Mouse (Mus musculus) olfactory bulb, adult 2 months (tissue): ENCODE results near the gene Slco1c1. TPM values are rescaled to one million over a fixed set of nuclear protein-coding genes. Genes with fewer than 3 reads are reported as not detected.

Experiments
- H3K27ac ChIP-seq: fragments of 200-500 bp; 2 replicates; pipeline ENCODE4 v1.5.1; 2012; ENCODE audit warnings: low read depth, low read length; ENCODE audit not compliant: insufficient read depth
- H3K4me1 ChIP-seq: fragments of 200-500 bp; 2 replicates; pipeline ENCODE4 v1.6.1; 2012; ENCODE audit warnings: low read length; ENCODE audit not compliant: control insufficient read depth, insufficient read depth
- H3K4me3 ChIP-seq: fragments of 200-500 bp; 2 replicates; pipeline ENCODE4 v1.5.1; 2012; ENCODE audit warnings: mild to moderate bottlenecking, low read depth, low read length, moderate library complexity; ENCODE audit not compliant: insufficient read depth
- CTCF ChIP-seq: fragments of 200-500 bp; IDR thresholded peaks from 2 replicates; pipeline ENCODE4 v1.5.1; 2012; ENCODE audit warnings: low read depth, mild to moderate bottlenecking, low read length, moderate library complexity; ENCODE audit not compliant: insufficient read depth
- POLR2A ChIP-seq: fragments of 200-500 bp; IDR thresholded peaks from 2 replicates; pipeline ENCODE4 v1.6.1; 2012; ENCODE audit warnings: mild to moderate bottlenecking, low read depth, low read length, moderate library complexity; ENCODE audit not compliant: insufficient read depth
- WGBS: fragments of 180-500 bp; shearing (Covaris S2); methylation state at CpG from one replicate; pipeline ENCODE4 v1.1.7; 2018; 5-methylcytosine and 5-hydroxymethylcytosine counted together
- polyA plus RNA-seq: library from polyadenylated mRNA; stranded (reverse); fragments of >200 nt; gene quantifications from 2 replicates; pipeline ENCODE4 v1.2.4, GENCODE M21; 2012; ENCODE audit warnings: low replicate concordance; ENCODE audit not compliant: missing spikeins, insufficient read depth, insufficient read length

Slco1c1 gene
- polyA plus RNA-seq, 1 experiment, result not detected

DNA sequence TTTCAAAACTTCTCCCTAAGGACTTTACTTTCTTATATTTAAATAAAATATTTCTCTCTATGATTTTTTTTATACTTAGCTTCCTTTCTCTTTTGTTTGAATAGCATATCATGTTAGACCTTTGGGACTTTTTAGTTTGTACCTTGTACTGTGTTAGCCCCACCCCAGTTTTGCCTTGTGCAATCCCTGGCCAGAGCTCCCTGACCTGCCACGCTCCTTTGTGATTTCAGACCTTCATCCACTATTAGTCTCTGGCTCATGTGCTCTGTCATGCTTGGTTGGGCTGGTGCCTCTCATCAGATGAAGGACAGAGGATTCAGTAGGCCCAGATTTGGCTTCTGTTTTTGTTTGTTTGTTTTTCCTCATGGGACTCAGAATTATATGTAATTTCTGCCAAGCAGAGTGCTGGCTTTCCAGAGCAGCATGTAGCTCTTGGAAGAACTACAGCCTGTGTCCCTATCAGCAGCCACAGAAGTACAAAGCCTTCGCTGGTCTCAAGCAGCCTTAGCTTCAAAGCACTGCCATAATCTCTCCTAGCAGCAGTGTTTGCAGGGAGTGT is 86.6 kb downstream of the Slco1c1 start:
- no peak overlapping the region for H3K27ac ChIP-seq
- WGBS, result 70% methylated on average over 2 of the region's 2 CpGs
- no peaks in the 10 kb centered on the region for H3K4me1 ChIP-seq
- TF ChIP-seq CTCF (no peak), POLR2A (no peak)
- no peak overlapping the region for H3K4me3 ChIP-seq

DNA sequence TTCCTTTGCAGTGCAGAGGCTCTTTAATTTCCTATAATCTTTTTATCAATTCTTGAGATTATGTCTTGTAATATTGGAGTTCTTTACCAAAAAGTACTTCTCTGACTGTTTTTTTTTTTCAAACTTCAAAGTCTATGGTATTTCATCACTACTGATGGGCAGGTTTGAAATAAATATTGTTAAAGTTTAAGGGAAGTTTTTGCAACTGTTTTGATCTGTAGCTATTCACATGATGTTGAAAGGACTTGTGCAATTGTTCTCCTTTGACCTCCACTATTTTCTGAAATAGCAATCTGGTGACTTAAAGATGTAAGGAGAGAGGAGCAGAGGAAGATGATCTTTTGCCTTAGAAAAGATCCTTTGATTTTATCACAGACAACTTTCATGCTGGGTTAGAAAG is 89.8 kb downstream of the Slco1c1 start:
- H3K27ac ChIP-seq, result no peak overlapping the region
- no peak overlapping the region for H3K4me3 ChIP-seq
- no peak for TF ChIP-seq POLR2A
- TF ChIP-seq CTCF, result no peak
- no peaks in the 10 kb centered on the region for H3K4me1 ChIP-seq

DNA sequence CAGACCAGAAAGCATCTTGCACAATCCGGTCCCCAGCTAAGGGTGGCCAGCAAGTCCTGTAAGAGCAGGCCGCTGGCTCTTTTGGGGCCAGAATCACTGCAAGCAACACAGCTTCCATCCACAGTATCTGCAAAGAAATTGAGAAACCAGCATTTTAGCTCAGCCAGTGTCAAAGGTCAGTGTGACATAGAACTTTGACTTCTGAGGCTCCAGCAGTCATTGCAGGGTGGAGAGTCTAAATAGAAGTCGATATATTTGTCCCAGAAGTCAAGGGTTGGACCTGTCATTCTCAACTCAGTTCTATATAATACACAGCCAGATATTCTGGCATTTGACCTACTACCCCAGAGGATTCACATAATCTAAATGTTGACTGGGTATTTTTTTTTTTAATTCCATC is 91.2 kb downstream of the Slco1c1 start:
- H3K27ac ChIP-seq, result no peak overlapping the region
- H3K4me1 ChIP-seq, result no peaks in the 10 kb centered on the region
- no peak overlapping the region for H3K4me3 ChIP-seq
- WGBS, result 93% methylated on average over 3 of the region's 3 CpGs
- TF ChIP-seq POLR2A (no peak), CTCF (no peak)

Other genes starting within 250 kb of the Slco1c1 start
- not detected in 2 replicates for gene Slco1b2, start 105.2 kb downstream of the Slco1c1 start, polyA plus RNA-seq
- not detected in 2 replicates for gene Gm5724, start 249.4 kb downstream of the Slco1c1 start, polyA plus RNA-seq